Mouse (Mus musculus): ENCODE results near the gene 4930564D02Rik. TPM values are rescaled to one million over a fixed set of nuclear protein-coding genes. Genes with fewer than 3 reads are reported as not detected.

4930564D02Rik gene
- total RNA-seq, 2 experiments from 2014 or later: not detected

GRCm38 (mm10) chr3:105055666-105056065 is 11.0 kb upstream of the 4930564D02Rik start:
- DNase-seq (ENCODE audit: low spot score in 2 of 2): no peak

- DNase-seq (ENCODE audit: low spot score in 2 of 2): peak; percentile 42 to 76
These were observed 7.8 kb upstream of the 4930564D02Rik start for GRCm38 (mm10) chr3:105058627-105059513.

GRCm38 (mm10) chr3:105059911-105060310 is 6.7 kb upstream of the 4930564D02Rik start:
- DNase-seq (ENCODE audit: low spot score in 2 of 2): no peak

- no peak for DNase-seq (ENCODE audit: low spot score in 2 of 2)
These were observed 5.7 kb upstream of the 4930564D02Rik start for GRCm38 (mm10) chr3:105060992-105061391.

- no peak for DNase-seq (ENCODE audit: low spot score in 2 of 2)
These were observed 5.1 kb upstream of the 4930564D02Rik start for GRCm38 (mm10) chr3:105061496-105061895.

GRCm38 (mm10) chr3:105061991-105062390 is 4.7 kb upstream of the 4930564D02Rik start:
- DNase-seq (ENCODE audit: low spot score in 2 of 2): no peak

GRCm38 (mm10) chr3:105062676-105063075 is 4.0 kb upstream of the 4930564D02Rik start:
- no peak for DNase-seq (ENCODE audit: low spot score in 2 of 2)

GRCm38 (mm10) chr3:105070553-105070952 is 3.9 kb downstream of the 4930564D02Rik start:
- DNase-seq (ENCODE audit: low spot score in 2 of 2): no peak

GRCm38 (mm10) chr3:105071251-105071650 is 4.6 kb downstream of the 4930564D02Rik start:
- DNase-seq (ENCODE audit: low spot score in 2 of 2): no peak

GRCm38 (mm10) chr3:105072536-105072935 is 5.9 kb downstream of the 4930564D02Rik start:
- no peak for DNase-seq (ENCODE audit: low spot score in 2 of 2)

- DNase-seq (ENCODE audit: low spot score in 2 of 2): no peak
These were observed 9.2 kb downstream of the 4930564D02Rik start for GRCm38 (mm10) chr3:105075796-105076195.

- peak; percentile 54 to 75 for DNase-seq (ENCODE audit: low spot score in 2 of 2)
These were observed 11.7 kb downstream of the 4930564D02Rik start for GRCm38 (mm10) chr3:105078231-105078826.

- DNase-seq (ENCODE audit: low spot score in 2 of 2): no peak
These were observed 20.7 kb downstream of the 4930564D02Rik start for GRCm38 (mm10) chr3:105087344-105087743.

GRCm38 (mm10) chr3:105088638-105089037 is 22.0 kb downstream of the 4930564D02Rik start:
- no peak for DNase-seq (ENCODE audit: low spot score in 2 of 2)

- DNase-seq (ENCODE audit: low spot score in 2 of 2): no peak
These were observed 23.5 kb downstream of the 4930564D02Rik start for GRCm38 (mm10) chr3:105090147-105090546.

- peak in 1 of 2 experiments; percentile 39 for DNase-seq (ENCODE audit: low spot score in 2 of 2)
These were observed 24.3 kb downstream of the 4930564D02Rik start for GRCm38 (mm10) chr3:105090981-105091380.

- DNase-seq (ENCODE audit: low spot score in 2 of 2): no peak
These were observed 26.3 kb downstream of the 4930564D02Rik start for GRCm38 (mm10) chr3:105092721-105093505.

- no peak for DNase-seq (ENCODE audit: low spot score in 2 of 2)
These were observed 27.8 kb downstream of the 4930564D02Rik start for GRCm38 (mm10) chr3:105094448-105094847.

- no peak for DNase-seq (ENCODE audit: low spot score in 2 of 2)
These were observed 28.4 kb downstream of the 4930564D02Rik start for GRCm38 (mm10) chr3:105095026-105095425.

- DNase-seq (ENCODE audit: low spot score in 2 of 2): no peak
These were observed 30.9 kb downstream of the 4930564D02Rik start for GRCm38 (mm10) chr3:105097581-105097980.

- no peak for DNase-seq (ENCODE audit: low spot score in 2 of 2)
These were observed 33.1 kb downstream of the 4930564D02Rik start for GRCm38 (mm10) chr3:105099526-105100269.

All from gastrocnemius, postnatal 4 days (tissue).